Mouse (Mus musculus): ENCODE measurements around the gene Sema3g.

Gene Sema3g

DNA sequence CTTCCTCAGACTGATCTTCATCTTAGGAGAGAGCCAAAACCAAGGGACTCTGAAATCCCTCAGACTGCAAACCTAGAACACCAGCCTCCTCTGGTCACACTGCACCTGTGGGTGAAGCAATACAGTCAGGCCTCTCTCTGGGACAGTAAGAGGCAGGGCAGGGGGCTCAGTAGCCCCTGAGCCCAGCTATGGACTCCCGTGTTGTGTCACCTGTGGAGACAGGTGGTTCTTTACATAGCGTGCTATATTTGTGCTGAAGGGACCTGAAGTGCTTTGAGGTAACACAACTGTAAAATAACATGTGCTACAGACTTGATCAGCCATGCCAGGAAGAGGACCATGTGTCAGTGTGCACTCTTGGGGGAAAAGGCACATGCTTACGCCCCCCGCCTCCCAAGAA is 22.1 kb upstream of the Sema3g start:
- no peak for DNase-seq (ENCODE audit: low read depth, low spot score)

DNA sequence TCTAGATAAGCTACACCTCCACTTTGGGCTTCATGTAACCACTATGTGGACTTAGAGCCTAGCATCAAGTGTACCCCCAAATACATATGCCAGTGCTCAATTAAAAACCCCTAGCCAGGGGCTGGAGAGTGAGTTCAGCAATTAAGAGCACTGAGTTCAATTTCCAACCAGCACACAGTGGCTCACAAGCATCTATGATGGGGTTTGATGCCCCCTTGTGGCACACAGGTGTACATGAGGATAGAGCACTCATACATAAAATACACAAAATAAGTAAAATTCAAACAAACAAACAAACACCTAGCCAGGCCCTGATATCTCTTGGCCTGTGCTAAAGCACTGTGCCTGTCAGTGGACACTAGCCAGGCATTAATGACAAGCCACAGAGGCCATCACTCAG is 21.7 kb upstream of the Sema3g start:
- peak; percentile 70 for DNase-seq (ENCODE audit: low read depth, low spot score)

DNA sequence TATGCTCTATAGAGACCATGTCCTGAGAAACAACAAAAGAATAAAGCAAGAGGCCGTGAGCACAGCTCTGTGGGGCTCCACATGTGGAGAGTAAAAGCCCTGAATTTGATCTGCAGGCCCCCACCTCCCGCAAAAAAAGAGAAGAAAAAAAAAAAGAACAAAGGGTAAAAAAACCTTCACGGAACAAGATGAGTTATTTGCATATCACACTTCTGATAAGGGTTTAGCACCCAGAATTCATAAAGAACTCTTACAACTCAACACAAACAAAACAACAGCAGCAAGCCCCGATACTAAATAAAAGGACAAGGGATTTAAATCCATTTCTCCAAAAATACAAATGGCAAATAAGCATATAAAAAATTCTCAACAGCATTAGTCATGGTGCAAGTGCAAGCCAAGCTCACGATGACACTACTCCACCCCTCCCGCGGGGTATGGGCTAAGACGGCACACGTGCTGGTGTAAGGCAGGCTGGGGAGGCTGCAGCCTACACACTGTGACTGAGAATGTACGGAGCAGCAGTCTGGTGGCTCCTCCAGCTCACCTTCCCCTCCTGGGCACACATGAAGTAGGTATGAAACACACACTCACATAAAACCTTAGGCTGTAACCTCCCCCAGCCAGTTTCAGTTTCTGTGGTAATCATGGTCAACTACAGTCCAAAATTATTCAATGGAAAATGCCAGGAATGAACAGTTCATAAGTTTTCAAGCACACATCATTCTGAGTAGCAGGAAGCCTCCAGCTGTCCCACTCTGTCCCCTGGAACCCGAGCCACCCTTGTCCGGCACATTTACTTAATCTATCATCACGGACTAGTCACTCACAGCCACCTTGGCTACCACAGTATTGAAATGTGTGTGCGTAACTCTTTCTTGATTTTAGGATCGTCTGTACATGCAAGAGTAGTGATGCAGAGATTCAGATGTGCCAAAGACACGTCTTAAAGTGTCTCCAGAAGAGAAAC is 19.8 kb upstream of the Sema3g start:
- DNase-seq (ENCODE audit: low read depth, low spot score), result peak; percentile 68

DNA sequence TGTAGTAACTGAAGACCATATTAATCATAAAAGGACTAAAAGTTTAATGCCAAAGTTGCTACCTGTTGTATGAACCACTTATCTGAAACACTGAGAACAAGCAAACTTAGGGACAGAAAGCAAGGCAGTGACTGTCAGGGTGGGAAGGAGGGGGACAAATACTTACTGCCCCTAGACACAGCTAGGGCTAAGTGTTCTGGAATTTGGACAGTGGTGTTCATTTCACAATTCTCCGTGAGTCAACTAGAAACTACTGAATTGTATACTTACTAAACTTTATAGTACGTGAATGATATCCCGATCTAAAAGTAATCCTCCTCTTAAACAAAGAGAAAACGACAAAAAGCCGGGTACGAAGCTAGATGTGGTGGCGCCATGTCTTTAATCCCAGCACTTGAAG is 18.1 kb upstream of the Sema3g start:
- DNase-seq (ENCODE audit: low read depth, low spot score), result no peak

DNA sequence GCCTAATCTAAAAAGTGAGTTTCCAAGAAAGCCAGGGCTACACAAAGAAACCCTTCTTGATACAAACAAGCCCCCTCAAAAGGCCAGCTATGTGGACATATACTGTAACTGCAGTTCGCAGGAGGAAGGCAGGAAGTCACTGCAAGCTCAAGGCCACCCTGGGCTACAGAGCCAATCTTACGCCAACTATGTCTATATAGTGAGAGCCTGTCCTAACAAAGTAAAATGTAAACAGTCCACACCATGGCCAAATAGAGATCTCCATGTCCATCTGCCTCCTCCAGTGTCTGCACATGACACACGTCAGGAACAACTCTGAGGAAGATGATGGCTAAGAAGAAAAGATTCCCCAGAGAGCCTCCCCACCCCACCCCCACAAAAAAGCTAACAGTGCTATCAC is 17.6 kb upstream of the Sema3g start:
- no peak for DNase-seq (ENCODE audit: low read depth, low spot score)

DNA sequence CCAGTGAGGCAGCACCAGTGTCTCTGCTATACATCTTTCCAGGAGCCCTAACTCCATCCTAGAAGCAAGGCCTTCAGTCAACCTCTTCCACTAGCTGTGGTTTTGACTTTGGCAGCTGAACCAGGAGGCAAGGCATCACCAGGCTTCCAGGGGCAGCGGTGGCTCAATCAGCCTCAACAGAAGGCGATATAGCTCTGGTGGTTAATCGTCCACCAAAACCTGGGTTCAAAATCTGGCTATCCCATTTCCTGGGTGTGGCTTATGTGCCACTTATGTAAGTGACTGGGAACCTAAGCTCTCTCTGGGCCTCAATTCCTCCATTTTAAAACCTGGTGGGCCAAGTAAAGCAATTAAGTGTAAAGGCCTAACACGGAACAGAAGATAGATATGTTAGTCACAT is 12.8 kb upstream of the Sema3g start:
- DNase-seq (ENCODE audit: low read depth, low spot score), result no peak

DNA sequence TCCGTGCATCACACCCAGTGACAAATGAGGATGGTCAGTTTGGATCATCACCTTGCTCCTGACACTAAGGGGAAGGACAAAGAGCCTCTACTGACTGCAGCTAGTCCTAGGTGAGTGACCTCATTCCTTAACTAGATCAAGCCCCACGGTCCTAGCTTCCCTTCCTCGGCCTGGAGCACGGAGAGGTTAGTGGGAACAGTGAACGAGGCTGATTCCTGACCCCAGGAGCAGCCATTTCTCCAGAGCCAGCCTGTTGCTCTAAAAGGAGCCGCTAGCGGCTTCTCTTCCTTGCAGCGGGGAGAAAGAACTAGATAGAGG is 12.5 kb upstream of the Sema3g start:
- no peak for DNase-seq (ENCODE audit: low read depth, low spot score)

DNA sequence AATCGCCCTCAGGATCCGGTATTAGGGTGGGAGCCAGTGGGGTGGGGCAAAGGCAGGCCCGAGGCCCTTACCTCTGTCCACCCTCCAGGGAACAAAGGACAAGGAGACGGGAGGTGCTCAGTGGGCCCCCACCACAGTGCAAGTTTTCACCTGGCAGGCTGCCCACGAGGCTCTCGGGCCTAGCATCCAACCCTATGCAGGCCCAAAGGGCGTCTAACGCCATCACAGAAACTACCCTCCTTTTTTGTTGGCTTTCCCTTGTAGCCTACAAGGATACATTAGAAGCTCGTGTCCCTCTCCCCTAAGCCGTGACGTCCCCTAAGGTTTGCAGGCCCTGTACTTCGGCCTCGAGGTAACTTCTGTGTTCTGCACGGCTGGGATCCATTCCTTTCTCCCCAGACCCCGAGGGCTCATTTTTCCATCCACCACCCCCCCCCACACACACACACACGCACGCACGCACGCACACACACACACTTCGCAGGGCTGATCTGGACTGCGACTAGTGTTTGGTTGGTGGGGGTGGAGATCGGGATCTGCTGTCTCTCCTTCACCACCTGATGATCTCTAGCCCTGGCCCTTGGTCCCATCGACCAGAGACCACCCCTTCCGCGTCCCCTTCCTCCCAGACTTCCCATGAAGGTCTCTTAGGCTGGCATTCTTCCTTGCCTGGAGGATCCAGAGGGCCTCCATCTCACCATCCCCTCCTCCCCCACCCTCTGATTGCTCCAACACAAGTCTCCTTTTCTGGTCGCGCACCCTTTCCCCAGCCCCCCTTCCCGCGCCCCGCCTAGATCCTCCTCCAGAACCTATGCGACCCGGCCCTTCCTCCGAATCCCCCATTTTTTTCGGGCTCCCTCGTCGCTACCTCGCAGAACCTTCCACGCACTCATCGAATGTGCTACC is 11.8 kb upstream of the Sema3g start:
- DNase-seq (ENCODE audit: low read depth, low spot score), result peak; percentile 52

DNA sequence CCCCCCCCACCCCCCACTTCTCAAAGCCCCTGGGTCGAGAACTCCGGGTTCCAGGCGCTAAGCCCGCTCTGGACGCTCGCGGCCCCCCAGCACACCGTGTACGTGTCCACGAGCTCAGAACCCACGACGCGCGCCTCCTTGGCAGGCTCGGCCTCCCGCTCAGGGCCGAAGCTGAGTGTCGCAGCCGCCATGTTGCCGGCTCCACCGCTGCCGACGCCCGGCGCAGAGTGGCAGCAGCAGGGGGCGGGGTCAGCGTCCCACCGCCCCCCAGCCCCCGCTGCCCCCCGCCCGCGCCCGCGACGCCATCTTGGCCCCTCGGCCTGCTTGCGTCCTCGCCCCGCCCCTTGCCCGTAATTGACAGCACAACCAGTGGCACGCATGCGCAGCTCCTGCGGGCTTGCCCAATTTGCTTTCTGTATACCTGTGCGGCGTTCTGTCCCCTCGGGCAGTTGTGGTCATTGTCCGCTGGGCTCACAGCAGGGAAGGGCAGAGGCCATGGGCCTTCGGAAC is 11.1 kb upstream of the Sema3g start:
- peak; percentile 94 for DNase-seq (ENCODE audit: low read depth, low spot score)

DNA sequence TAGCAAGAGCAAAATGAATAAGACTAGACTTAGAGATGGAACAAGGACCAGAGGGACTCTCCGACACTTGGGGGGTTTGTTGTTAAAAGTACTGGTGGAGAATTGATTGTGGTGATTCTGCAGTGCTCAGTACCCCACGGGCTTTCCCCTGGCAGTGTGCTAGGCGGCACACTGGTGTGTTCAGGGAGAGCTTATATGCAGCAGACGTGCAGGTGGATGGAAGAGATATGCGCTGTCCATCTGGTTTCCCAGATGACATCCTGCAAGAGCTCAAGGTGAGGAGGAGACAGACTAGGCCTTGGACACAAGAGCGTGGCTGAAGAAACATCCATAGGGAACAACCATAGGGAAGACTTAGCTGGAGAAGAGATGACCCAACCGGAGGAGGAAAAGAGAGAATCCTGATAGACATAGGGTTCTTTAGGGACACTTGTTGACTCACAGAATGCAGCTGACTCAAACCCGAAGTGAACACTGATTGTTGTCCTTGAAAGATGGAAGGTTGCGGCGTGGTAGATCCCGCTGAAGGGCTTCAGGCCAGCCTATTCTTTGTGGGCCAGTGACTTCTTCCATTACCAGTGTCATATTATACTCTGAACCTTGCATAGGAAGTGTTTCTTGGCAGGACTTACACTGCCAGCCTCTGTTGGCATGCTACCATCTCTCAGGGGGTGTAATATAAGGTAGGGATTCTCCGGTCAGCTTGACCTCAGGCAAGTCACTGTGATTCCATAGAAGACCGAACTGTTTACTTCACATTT is 10.4 kb upstream of the Sema3g start:
- DNase-seq (ENCODE audit: low read depth, low spot score), result no peak

DNA sequence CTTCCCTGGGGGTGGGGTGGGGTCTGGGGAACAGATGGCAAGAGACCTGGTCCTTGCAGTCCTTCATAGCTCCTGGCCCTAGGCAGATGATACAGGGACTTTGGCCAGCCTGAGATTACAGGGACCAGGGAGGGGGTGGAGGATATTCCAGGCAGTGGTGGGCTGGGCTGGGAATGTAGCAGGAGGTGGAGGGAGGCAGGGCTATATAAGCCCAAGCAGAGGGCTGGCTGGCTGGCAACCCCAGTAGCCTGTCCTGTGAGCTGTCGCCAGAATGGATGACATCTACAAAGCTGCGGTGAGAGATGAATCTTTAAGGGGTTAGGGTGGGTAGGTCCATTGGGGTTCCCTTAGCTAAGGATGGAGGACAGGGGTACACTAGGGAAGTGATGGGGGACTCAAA is 9.6 kb upstream of the Sema3g start, which contains the start of gene Tnnc1:
TSS of gene Tnnc1 (plus strand) at position 229 of the 400 bp plus-strand sequence.
- DNase-seq (ENCODE audit: low read depth, low spot score), result no peak

DNA sequence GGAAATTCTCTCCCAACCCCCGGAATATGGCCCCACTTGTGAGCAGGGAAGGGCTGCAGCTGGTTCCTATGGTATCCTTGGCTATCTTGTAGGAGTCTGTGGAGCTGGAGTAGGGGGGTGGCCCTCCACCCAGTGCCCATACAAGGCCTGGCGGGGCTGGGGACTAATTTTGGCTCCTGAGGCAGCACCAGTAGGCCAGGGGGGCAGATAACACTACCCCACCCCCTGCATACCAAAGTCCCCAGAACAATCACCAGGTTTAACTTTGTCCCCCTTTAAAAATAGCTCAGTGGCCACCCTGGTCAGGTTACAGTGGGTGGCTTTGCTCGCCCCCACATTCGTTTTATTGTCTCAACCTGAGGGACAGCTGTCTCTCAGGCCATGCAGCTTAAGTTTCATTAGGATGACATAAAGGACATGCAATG is 8.5 kb upstream of the Sema3g start:
- no peak for DNase-seq (ENCODE audit: low read depth, low spot score)

DNA sequence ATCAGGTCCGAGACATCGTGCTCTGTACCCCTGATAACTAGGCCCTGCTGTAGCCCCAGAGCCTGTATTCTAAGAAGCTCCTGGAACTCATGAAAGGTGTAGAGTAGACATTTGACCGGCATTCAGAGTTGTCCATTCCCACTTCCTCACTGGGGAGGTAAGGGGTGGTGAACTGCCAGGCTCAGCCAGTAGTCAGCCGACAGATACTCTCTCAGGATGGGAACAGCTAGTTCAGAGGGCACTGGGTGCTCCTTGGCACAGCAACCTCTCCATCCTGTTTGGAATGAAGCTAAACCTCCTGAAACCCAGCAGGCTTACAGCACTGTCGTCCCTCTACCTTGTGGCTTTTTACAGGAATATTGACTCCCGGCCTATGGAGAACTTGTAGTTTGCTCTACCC is 5.8 kb upstream of the Sema3g start:
- no peak for DNase-seq (ENCODE audit: low read depth, low spot score)

DNA sequence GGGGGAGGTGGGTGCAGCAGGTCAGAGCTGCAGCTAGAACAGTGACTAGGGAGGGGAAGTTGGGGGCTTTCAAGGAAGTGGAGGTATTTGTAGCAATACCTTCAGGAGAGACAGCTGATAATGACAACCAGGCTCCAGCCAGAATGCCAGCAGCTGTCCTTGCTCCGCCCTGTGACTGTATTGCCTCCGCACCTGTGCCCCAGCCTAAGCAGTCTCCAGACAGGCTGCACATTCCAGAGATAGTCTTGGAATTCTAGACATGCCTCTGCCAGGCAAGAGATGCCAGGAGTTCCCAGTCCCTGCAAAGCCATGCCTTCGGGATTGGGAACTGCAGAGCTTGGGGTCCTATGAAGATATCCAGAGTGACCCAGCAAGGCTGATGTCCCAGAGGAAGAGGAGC is 5.2 kb upstream of the Sema3g start:
- DNase-seq (ENCODE audit: low read depth, low spot score), result no peak

DNA sequence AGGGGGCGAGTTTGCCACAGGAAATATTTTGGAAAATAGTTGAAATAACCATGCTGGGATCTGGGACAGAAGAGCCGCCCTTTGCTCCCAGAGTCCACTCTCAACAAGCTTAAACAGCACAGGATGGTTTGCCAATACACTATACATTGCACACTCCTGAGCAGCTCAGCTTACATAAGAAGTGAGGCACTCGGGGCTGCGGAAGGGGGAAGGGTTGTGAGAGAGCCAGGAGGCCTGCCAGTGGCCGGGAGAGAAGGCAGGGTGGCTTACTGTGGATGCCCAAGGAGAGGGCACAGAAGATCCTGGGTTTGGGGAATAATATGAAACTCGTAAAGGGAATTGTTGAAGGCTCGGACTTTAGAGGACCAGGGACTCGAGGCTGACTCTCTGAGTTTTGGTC is 3.8 kb upstream of the Sema3g start:
- no peak for DNase-seq (ENCODE audit: low read depth, low spot score)

DNA sequence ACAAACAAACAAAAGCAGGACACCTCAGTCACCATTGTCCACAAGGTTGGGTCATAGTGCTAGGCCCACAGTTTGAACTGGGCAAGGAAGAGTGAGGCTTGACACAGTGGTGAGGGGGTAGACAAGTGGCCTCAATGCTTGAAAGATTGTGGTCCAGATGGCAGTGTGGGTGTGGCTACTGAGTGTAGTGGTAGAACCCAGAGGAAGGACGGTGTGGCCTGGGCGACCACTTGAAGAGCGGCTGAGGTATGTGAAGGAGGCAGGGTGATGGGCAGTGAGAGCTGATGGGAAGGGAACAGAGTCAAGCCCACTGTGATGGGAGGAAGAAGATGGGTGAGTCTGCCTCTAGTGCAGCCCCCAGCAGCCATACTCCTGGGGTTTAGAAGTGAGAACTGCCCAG is 3.0 kb upstream of the Sema3g start:
- no peak for DNase-seq (ENCODE audit: low read depth, low spot score)

DNA sequence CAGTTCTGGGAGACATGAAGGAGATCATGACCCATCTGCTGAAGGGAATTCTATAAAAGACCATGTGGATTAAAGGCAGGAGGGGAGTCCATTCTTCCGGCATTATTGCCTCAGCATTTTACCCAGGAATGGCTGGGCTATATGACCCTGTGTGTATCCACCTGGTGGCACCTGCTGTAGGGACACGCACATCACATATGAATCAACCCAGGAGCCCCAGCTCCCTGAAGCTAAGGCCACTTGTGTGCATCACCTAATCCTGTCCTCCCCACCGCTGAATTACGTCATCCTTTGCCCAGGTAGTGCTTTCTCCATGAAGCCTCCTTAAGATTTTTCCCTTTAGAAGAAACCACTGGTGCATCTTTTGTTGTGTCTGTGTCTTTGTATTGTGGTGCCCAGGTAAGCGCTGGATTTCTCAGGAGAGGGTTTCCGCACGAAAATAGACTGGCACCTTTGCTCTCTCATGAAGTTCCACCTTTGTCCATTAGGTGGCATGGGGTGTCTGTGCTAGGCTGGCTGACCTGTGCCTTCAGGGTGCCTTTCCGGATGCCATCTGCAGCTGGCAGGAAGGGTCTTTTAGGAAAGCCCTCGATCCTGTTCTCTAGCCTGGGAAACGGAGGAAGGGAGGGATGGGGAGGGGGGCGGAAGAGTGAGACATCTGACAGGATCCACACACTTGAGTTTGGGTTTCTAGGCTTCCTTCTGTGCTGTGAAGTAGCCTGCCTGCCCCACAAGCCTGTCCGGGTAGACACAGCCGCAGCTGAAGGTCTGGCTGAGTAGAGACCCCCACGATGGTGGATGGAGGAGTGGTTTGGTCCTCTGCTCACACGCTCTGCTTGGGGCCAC is 2.3 kb upstream of the Sema3g start:
- DNase-seq (ENCODE audit: low read depth, low spot score), result peak; percentile 73

DNA sequence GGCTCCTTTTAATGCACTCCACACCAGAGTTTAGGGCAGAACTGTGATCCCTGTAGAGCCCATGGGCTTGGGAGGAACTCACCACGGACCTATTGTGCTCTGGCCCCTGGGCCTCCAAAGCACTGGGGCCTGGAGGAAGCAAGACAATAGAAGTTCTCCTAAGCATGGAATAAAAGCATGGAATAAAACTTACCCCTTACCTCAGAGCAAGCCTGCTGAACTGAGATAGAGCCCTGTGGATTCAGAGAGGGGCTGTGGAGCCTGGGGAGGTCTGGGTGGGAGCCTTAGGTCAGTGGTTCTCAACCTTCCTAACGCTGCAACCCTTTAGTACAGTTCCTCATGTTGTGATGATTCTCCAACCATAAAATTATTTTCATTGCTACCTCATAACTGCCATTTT is 814 bp upstream of the Sema3g start, which contains the start of gene Nisch:
TSS of gene Nisch (minus strand) at position 101 of the 400 bp plus-strand sequence.
- no peak for DNase-seq (ENCODE audit: low read depth, low spot score)

DNA sequence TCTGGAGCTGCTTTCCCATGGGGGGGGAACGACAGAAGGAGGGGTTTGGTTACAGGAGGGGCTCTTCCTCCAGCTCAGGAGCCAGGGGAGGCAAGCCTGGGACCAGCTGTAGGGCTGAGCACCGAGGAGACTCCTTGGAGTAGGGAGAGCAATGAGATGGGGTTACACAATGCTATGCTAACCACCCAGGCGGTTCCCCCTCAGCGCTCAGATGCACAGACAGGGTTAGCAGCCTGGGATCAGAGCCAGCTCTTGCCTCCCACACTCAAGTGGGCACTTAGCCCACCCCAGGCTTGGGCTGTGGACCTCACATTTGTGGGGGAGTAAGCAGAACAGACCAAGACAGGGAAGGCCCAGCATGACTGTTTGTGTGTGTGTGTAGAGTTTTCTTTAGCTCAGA is 9.3 kb downstream of the Sema3g start:
- no peak for DNase-seq (ENCODE audit: low read depth, low spot score)

DNA sequence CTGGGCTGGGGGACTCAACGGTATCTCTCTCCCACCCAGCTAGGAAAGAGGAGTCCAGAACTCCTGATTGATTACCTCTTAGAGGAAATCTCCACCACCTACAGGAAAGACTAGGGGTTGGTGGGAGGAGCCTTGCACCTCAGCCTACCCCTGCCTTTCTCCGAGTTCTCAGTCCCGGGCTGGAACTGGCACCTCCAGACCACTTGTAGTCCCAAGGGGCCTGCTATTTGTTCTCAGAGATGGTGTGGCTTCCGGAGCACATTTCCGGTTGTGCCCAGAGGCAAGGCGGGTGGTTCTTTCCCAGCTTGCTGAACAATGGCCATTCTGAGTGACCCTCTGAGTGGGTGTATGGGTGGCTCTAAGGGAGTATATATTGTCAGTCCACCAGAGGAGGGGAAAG is 10.6 kb downstream of the Sema3g start:
- DNase-seq (ENCODE audit: low read depth, low spot score), result no peak

DNA sequence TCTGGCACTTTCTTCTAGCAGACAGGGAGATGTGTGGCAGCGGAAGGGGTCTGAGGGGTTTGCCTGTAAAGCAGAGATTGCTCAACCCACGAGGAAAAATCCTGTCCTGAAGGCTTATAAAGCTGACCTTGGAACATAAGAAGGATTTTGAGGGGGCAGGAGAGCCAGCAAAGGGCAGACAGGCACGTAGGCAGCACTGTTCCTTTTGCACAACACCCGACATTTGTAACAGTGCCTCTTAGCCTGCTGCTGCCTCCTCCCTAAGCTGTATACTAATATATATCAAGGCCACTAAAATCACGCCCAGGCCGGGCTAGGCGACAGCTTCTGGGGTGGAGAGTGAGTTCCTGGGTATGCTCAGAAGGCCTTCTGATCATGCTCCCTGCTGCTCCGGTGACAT is 12.8 kb downstream of the Sema3g start:
- DNase-seq (ENCODE audit: low read depth, low spot score), result no peak

All from CD4-positive helper T cell, adult 2 months (primary cell).